Mouse (Mus musculus) G1E (cell line): ENCODE data around the gene Cers6. TPM values are rescaled to one million over a fixed set of nuclear protein-coding genes. Genes with fewer than 3 reads are reported as not detected.

Experiments
- ATAC-seq: 2 replicates; pipeline ENCODE4 v1.8.0; 2016; ENCODE audit warnings: mild to moderate bottlenecking; ENCODE audit not compliant: insufficient number of reproducible peaks, poor library complexity, low FRiP score, severe bottlenecking; ENCODE audit errors: extremely low read depth
- DNase-seq: peaks from one replicate; pipeline ENCODE4 v3.0.0; 2012; ENCODE audit warnings: low spot score
- H3K27me3 ChIP-seq: 2 replicates; pipeline ENCODE4 v1.6.1; 2012; ENCODE audit warnings: mild to moderate bottlenecking, low read length, inconsistent platforms; ENCODE audit not compliant: insufficient read depth
- H3K36me3 ChIP-seq: replicated peaks from 2 replicates; pipeline ENCODE3; 2012; ENCODE audit warnings: mild to moderate bottlenecking, inconsistent platforms
- H3K4me1 ChIP-seq: 2 replicates; pipeline ENCODE4 v1.6.1; 2012; ENCODE audit warnings: low read depth, low read length, inconsistent platforms, mixed read lengths; ENCODE audit not compliant: insufficient read depth
- H3K4me3 ChIP-seq: 2 replicates; pipeline ENCODE4 v1.5.1; 2012; ENCODE audit warnings: low read depth, mild to moderate bottlenecking, inconsistent platforms, low read length, moderate library complexity, mixed read lengths
- H3K9me3 ChIP-seq: replicated peaks from 2 replicates; pipeline ENCODE4 v1.6.1; 2012; ENCODE audit warnings: inconsistent platforms
- CTCF ChIP-seq: IDR thresholded peaks from 2 replicates; pipeline ENCODE4 v1.5.1; 2012; ENCODE audit warnings: low read depth, low read length, inconsistent platforms, mixed read lengths
- GATA1 ChIP-seq: IDR thresholded peaks from 2 replicates; pipeline ENCODE4 v1.6.1; 2012; ENCODE audit warnings: borderline replicate concordance, low read length, inconsistent platforms, mixed read lengths
- GATA2 ChIP-seq: IDR thresholded peaks from 2 replicates; pipeline ENCODE4 v1.6.1; 2012; ENCODE audit warnings: low read depth, low read length, inconsistent platforms, borderline replicate concordance
- POLR2AphosphoS5 ChIP-seq: IDR thresholded peaks from 2 replicates; pipeline ENCODE4 v1.6.1; 2012; ENCODE audit warnings: low read depth, low read length, inconsistent platforms; ENCODE audit not compliant: insufficient replicate concordance
- TAL1 ChIP-seq: conservative IDR thresholded peaks from 2 replicates; pipeline ENCODE4 v1.6.1; 2012; ENCODE audit warnings: low read depth, low read length, inconsistent platforms, mixed read lengths
- polyA plus RNA-seq: library from polyadenylated mRNA; stranded (reverse); fragments of >175 nt; gene quantifications from 2 replicates; pipeline ENCODE4 v1.2.3, GENCODE M21; 2012
- total RNA-seq, 2 experiments: library from RNA; stranded (forward) in 1 of 2; stranded (reverse) in 1 of 2; fragments of 200-1000 nt in 1 of 2; fragments of >200 nt in 1 of 2; fragmentation: Nextera tagmentation in 1 of 2; gene quantifications; 2 replicates each; pipeline ENCODE4 v1.2.3; 2014 to 2017

Cers6 gene
- total RNA-seq (2014; fragmentation: Nextera tagmentation), result 92.4 and 103 TPM in 2 replicates
- total RNA-seq (2017), result 51.5 and 55.7 TPM in 2 replicates
- 14.8 and 19.7 TPM in 2 replicates for polyA plus RNA-seq

DNA sequence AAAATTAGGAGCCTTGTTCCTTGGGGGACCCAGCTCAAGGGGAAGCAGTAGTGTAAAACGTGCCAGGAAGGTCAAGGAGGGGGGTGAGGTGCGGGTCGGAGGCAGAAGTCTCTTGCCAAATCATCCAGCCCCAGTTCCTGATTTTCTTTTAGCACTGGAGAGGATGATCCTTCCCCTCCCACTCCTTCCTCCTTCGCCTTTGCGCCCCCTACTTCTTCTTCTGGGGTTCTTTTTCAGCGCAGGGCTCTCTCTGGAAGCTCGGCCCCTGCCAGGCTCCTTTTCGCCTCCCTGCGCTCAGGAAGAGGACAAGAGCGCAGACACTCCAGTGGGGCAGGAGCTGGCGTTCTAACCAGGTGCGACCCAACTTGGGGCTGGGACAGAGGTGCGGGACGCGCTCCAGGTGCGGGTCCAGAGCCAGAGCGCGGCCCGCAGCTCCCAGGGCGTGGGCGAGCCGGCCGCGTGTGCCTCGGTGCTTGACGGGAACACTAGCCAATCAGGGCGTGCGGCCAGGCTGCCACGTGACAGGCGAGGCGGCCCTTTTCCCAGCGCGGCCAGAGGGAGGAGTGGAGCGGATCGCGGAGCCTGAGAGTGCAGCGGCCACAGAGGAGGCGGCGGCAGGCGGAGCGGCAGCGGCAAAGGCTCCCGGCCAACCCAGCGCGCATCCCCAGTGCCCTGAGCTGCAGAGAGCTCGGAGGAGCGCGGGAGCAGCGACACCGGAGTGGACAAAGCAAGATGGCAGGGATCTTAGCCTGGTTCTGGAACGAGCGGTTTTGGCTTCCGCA lies at the start of gene Cers6:
Gene Cers6, plus strand, starts transcription at position 538 of the 782 bp plus-strand sequence.
- DNase-seq, result peak; percentile 98
- Histone ChIP-seq H3K4me1 (peaks cover 36% of the 10 kb centered on the region), H3K36me3 (peaks cover 6% of the 10 kb centered on the region), H3K27me3 (no peaks in the 10 kb centered on the region), H3K4me3 (peak within 1 kb of the TSS; percentile 77), H3K9me3 (peaks cover 2% of the 10 kb centered on the region)
- peak; percentile 85 for ATAC-seq
- TF ChIP-seq GATA2, result no peak
- no peak for TF ChIP-seq POLR2AphosphoS5
- no peak for TF ChIP-seq TAL1
- no peak for TF ChIP-seq GATA1
- no peak for TF ChIP-seq CTCF

DNA sequence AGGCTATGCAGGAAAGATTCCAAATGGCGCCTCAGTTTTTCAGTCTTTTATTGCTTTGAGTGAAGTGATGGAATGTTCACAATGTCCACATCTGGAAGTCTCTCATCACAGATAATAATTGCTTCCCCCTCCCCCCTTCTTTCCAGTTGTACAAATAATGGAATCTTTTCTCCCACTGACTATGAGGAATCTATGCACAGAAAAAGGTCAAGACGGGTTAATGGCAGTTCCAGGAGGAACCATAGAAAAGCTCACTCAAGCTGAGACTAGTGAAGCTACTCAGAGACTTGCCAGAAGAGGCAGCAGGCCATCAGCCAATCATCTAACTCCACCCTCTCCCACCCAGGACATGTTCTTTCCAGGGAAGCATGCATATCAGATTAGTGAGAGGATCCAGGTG lies 46.8 kb upstream of the Cers6 start:
- Histone ChIP-seq H3K36me3 (no peaks in the 10 kb centered on the region), H3K4me3 (no peak overlapping the region), H3K27me3 (peaks cover 13% of the 10 kb centered on the region), H3K9me3 (no peaks in the 10 kb centered on the region), H3K4me1 (peaks cover 5% of the 10 kb centered on the region; the same call in 1 of the 2 replicates)
- DNase-seq (no peak), ATAC-seq (no peak)
- TF ChIP-seq GATA2, result no peak
- no peak for TF ChIP-seq POLR2AphosphoS5
- no peak for TF ChIP-seq TAL1
- no peak for TF ChIP-seq GATA1
- no peak for TF ChIP-seq CTCF

DNA sequence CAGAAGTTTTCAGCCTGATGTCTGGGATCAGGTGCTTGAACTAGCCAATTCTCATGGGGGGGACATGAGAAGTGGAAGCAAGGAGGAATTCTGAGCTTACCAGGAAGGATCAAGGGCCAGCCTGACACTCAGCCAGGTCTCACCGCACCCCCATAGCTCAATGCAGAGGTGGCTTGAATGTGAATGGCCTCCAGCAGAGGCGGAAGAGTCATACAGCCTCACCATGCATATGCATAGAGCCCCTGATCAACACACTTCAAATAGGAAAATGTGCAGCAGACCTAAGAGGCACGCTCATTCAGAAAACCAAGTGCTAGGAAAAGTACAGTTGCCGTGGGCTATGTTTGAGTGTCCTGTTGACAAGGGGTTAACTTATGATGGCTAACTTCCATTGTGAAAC lies 42.2 kb upstream of the Cers6 start:
- H3K4me1 ChIP-seq, result peaks cover 17% of the 10 kb centered on the region
- no peak for ATAC-seq
- no peaks in the 10 kb centered on the region for H3K9me3 ChIP-seq
- TF ChIP-seq GATA2 (no peak), POLR2AphosphoS5 (no peak), CTCF (no peak), TAL1 (no peak), GATA1 (no peak)
- H3K36me3 ChIP-seq, result no peaks in the 10 kb centered on the region
- no peak overlapping the region for H3K4me3 ChIP-seq
- peaks cover 11% of the 10 kb centered on the region for H3K27me3 ChIP-seq
- DNase-seq, result no peak

DNA sequence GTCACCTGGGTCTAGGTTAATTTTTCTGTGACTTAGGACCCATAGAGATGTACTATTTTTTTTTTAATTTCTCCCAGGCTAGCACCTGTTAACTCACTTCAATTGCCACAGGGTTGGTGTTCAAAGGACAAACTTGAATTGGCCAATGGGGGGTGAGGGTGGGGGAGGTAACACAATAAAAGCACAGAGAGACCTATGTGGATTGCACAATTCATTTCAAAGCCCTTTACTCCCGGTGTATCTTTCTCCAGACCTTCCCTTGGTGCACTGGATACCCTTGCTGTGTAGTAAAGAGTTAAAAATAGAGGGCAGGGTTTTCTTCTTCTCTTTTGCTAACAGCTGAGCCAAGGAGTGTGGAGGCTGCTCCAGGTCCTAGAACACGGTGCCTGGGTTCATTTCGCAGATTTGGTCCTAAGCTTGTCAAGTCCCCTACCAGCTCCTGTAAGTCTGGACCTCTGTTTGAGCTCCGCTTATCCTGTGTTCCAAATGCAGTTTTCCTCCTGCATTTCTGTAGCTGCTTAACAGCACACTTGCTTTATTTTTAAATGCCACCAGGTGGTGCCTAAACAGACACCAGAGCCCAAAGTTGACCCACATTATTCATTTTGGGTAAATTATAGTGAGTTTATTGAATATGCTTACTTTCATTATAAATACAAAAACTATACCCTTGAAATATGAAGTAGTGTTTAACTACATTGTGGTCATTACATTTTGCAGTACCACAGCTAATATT lies 38.9 kb upstream of the Cers6 start:
- peaks cover 41% of the 10 kb centered on the region for H3K4me1 ChIP-seq
- H3K9me3 ChIP-seq, result no peaks in the 10 kb centered on the region
- no peaks in the 10 kb centered on the region for H3K36me3 ChIP-seq
- TF ChIP-seq GATA1 (no peak), CTCF (0 out of 2 replicates have a peak, but pooled peaks have one; percentile 10), POLR2AphosphoS5 (no peak), TAL1 (no peak)
- H3K4me3 ChIP-seq, result no peak overlapping the region
- DNase-seq, result no peak
- no peak for ATAC-seq
- peaks cover 6% of the 10 kb centered on the region for H3K27me3 ChIP-seq

DNA sequence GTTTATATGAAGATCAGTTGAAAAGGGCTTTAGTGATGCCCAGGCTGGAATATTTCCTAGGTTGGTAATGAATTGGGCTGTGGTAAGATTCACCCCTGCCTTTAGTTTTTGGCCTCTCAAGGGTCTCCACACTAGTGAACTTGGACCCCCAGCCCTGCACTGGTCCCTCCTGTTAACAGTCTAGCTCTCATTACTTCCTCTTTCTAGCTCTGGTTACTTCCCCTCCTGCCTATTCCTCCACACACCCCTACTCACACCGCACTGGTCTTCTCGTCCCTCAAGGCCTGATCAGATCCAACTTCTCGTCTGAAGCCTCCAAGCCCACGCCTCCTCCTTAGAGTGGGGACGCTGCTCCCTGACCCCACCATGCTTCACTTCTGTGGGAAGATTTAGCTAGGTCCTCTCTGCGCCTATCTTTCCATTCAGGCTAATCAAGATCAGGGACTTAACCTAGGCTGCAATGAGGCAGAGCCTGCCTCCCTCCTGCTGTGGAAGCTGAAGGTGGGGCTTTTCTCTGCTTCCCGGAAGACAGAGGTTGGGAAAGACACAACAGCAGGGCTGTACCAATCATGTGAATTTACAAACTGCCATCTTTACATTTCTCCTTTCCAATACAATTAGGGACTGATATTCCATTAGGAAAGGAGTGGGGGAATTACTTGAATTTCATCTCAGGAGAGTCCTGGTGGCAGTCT lies 35.8 kb upstream of the Cers6 start:
- DNase-seq (peak; percentile 64), ATAC-seq (peak; percentile 91)
- peaks cover 4% of the 10 kb centered on the region; the same call in 1 of the 2 replicates for H3K27me3 ChIP-seq
- H3K4me3 ChIP-seq, result peak overlapping the region; percentile 35; the same call in 1 of the 2 replicates
- TF ChIP-seq CTCF (no peak), GATA1 (no peak), TAL1 (no peak), GATA2 (no peak), POLR2AphosphoS5 (no peak)
- no peaks in the 10 kb centered on the region for H3K9me3 ChIP-seq
- H3K36me3 ChIP-seq, result no peaks in the 10 kb centered on the region
- peaks cover 31% of the 10 kb centered on the region for H3K4me1 ChIP-seq

DNA sequence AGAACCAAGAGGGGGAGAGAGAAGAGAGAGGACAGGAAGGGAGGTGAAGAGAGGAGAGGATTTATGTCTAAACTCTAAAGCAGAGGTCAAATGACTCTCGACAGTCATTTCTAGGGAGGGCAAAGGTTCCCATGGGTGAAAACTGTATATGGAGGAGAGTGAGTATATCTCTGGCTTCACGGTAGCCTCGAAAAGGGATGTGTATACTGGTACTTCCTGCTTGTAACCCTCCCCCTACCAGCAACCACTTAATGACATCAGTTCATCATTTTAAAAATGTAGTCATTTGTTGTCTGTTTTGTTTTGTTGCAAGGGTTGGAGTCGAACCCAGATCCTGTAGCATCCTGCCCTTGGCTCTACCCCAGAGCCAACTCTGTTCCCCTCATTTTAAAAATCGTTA lies 17.9 kb upstream of the Cers6 start:
- no peaks in the 10 kb centered on the region for H3K9me3 ChIP-seq
- no peaks in the 10 kb centered on the region for H3K36me3 ChIP-seq
- H3K4me3 ChIP-seq, result no peak overlapping the region
- no peak for TF ChIP-seq GATA1
- ATAC-seq, result no peak
- no peaks in the 10 kb centered on the region for H3K27me3 ChIP-seq
- no peak for DNase-seq
- peaks cover 26% of the 10 kb centered on the region for H3K4me1 ChIP-seq
